Mouse (Mus musculus) neural tube, embryonic 10.5 days (tissue): ENCODE measurements around the gene Nedd4.
"Not testable (repeated sequence)": the region's sequence is repeated elsewhere in the genome, so short reads cannot be mapped to it uniquely, and the experiment has no call there.

Source experiments
- DNase-seq: peaks from one replicate; pipeline ENCODE4 v3.0.0-alpha.2; 2017; ENCODE audit warnings: low spot score; ENCODE audit errors: extremely low spot score

Gene Nedd4

GRCm38 (mm10) chr9:72661895-72662661 lies at the start of gene Nedd4:
TSS of gene Nedd4 (plus strand) at chr9:72662346.
- peak; percentile 97 for DNase-seq

- no peak for DNase-seq
These were observed 48.3 kb upstream of the Nedd4 start for GRCm38 (mm10) chr9:72613884-72614283.

- DNase-seq: no peak
These were observed 47.2 kb upstream of the Nedd4 start for GRCm38 (mm10) chr9:72614786-72615480.

GRCm38 (mm10) chr9:72618037-72618436 lies 44.1 kb upstream of the Nedd4 start:
- DNase-seq: no peak

- no peak for DNase-seq
These were observed 38.5 kb upstream of the Nedd4 start for GRCm38 (mm10) chr9:72623605-72624004.

GRCm38 (mm10) chr9:72627598-72627997 lies 34.5 kb upstream of the Nedd4 start:
- DNase-seq: no peak

- no peak for DNase-seq
These were observed 33.6 kb upstream of the Nedd4 start for GRCm38 (mm10) chr9:72628591-72628990.

GRCm38 (mm10) chr9:72632198-72632597 lies 29.9 kb upstream of the Nedd4 start:
- no peak for DNase-seq

- peak; percentile 21 for DNase-seq
These were observed 27.0 kb upstream of the Nedd4 start for GRCm38 (mm10) chr9:72635134-72635533.

GRCm38 (mm10) chr9:72636547-72636946 lies 25.6 kb upstream of the Nedd4 start:
- DNase-seq: peak; percentile 10

GRCm38 (mm10) chr9:72637243-72637642 lies 24.9 kb upstream of the Nedd4 start:
- peak; percentile 11 for DNase-seq

- DNase-seq: no peak
These were observed 22.9 kb upstream of the Nedd4 start for GRCm38 (mm10) chr9:72638951-72639842.

- DNase-seq: peak; percentile 89
These were observed 22.1 kb upstream of the Nedd4 start for GRCm38 (mm10) chr9:72639843-72640621.

GRCm38 (mm10) chr9:72640642-72641041 lies 21.5 kb upstream of the Nedd4 start:
- DNase-seq: no peak

GRCm38 (mm10) chr9:72641093-72641680 lies 21.0 kb upstream of the Nedd4 start:
- peak; percentile 19 for DNase-seq

- not testable (repeated sequence) for DNase-seq
These were observed 19.2 kb upstream of the Nedd4 start for GRCm38 (mm10) chr9:72642756-72643447.

- peak; percentile 37 for DNase-seq
These were observed 18.3 kb upstream of the Nedd4 start for GRCm38 (mm10) chr9:72643651-72644417.

GRCm38 (mm10) chr9:72644418-72645110 lies 17.6 kb upstream of the Nedd4 start:
- DNase-seq: no peak

GRCm38 (mm10) chr9:72649781-72650180 lies 12.4 kb upstream of the Nedd4 start:
- DNase-seq: no peak
